Mouse (Mus musculus) ovary, postnatal 14 days (tissue): ENCODE results near the gene Parm1.

Source experiments
- DNase-seq: peaks from one replicate; pipeline ENCODE4 v3.0.0; 2022; ENCODE audit warnings: low spot score

Gene Parm1

DNA sequence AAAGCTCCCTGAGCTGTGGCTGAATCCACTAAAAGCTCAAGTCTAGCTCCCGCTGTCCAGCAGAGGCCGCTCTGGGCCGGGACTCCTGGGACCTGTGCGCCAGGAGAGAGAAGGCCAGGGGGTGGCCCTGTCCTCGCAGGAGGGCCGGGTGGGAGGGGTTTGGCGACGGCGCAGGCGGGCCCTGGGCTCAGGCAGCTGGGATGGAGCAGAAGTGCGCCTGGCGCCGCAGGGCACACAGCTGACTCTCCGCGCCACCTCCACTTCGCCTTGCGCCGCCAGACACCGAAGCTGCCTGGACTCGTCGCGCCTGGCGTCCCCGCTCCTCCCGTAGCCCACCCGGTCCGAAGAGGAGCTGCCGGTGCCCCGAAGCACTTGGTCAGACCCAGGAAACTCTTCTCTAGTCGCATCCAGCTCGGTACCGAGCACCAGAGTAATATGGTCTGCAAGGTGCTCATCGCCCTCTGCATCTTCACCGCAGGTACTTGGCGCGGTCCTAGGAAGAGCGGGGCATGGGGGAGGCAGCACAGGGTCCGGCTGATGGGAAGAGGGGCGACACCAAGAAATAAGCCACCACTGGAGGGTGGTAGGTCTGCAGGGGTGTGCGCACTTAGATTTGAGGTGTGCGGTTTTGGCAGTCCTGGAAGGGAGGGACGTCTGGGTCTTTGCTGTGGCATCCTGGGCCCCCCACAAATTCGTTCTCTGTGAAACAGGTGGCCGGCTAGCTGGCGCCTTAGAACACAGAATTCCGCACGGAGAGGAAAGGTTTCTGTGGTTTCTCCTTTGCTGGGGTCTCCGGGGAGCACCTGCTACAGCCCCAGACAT lies at the start of gene Parm1:
TSS of gene Parm1 (plus strand) at position 136 of the 822 bp plus-strand sequence.
- DNase-seq, result peak; percentile 82

DNA sequence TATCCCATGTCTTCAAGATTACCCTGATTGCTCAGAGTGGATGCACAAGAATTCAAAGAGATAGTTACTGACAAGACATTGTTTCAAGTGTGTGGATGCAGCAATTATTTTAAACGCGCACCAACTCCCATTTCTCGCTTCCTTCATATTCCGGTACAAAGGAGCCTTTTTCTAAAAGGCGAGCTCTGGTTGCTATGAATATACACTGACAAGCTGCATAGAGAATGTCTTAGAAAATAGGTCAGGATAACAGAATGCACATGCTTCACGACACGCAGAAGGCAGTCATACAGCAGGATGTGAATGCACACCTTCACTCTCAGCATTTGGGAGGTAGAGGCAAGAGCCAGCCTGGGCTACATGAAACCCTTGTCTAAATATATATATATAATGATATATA lies 42.2 kb upstream of the Parm1 start:
- no peak for DNase-seq

DNA sequence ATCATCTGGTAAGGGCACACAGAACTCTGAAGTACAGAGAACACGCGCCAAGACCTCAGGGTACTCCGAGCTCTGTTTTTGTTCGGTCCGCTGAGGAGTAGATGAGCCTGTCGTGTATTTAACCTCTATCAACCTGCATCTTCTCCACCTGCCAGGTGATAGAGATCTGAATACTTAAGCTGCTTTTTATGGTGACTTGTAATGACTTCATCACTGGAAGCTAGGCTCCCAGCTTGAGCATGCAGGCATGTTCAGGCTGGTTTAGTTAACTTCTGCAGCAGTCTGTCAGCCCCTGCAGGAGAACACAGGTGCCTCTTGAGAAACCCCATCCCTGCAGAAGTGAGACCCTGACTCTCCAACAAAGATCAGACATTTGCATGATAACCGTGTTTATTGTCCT lies 40.6 kb upstream of the Parm1 start:
- no peak for DNase-seq

DNA sequence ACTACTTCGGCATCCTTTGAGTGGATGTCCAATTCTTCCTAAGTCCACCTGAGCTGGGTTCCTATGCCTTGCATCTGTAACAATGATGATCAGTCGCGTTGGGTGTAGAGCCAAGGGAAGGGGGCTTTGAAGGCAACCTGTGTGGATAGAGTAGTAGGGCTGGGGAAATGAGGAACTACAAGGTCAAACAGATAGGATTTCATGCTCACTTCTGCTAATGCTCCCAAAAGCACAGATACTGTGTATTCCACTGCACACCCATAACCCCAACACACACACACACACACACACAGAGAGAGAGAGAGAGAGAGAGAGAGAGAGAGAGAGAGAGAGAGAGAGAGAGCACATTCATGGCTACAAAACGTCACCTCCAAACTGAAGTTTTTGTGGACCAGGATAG lies 38.7 kb upstream of the Parm1 start:
- no peak for DNase-seq

DNA sequence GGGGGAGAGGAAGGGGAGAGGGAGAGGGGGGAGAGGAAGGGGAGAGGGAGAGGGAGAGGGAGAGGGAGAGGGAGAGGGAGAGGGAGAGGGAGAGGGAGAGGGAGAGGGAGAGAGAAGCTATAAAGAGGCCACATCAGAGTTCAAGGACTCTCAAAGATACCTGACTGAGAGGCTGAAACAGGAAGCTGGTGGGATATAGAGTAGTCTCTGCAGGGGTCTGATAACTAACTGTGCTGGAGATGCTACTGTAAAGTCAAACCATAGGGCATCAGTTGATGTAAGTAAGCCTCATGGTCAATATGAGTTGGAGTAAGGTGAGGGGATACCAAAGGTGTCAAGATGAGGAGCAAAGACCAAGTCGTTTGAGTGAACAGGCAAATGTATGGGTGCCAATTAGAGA lies 37.3 kb upstream of the Parm1 start:
- no peak for DNase-seq

DNA sequence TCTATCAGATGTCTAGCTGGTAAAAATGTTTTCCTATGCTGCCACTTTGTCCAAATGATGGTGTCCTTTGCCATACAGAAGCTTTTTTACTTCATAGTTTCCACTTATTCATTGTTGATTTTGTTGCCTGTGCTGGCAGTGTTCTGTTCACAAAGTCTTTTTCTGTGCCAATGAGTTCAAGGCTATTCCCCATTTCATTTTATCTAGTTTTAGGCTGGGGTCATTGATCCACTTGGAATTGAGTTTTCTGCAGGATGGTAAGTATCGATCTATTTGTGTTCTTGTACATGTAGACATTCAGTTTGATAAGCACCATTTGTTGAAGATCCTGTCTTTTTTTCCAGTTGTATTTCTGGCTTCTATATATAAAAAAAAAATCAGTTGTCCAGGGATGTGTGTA lies 33.1 kb upstream of the Parm1 start:
- DNase-seq, result no peak

DNA sequence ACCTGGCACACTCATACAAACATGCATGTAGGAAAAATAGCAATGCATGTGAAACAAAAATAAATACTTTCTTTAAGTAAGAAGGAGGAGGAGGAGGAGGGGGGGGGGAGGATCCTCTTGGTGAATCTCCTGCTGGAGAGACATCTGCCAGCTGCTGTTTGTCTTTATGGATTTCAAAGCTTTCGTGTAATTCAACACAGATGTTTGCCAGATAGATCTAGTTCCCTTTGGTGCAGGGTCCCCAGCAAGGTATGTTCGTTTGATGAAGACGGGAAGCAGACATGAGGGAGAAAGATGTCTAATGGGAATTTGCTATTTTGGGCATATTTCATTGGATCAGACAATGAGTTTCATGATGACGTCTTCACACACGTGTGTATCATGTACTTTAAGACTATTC lies 23.0 kb upstream of the Parm1 start:
- DNase-seq, result no peak

DNA sequence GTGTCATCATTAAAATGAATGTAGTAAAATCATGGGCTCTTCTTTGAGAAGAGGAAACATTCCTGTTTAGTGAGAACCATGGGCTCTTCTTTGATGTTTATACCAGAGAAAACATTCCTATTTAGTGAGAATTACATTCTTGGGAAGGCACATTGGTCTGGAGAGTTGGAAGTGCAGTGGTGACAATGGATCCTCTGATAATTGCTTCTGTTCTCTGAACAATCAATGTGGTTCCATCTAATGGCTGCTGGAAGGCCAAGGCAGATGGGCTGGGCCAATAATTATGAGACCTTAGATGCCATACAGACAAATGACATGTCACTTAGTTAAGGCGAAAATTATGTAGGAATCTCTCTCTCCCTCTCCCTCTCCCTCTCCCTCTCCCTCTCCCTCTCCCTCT lies 16.1 kb upstream of the Parm1 start:
- DNase-seq, result no peak

DNA sequence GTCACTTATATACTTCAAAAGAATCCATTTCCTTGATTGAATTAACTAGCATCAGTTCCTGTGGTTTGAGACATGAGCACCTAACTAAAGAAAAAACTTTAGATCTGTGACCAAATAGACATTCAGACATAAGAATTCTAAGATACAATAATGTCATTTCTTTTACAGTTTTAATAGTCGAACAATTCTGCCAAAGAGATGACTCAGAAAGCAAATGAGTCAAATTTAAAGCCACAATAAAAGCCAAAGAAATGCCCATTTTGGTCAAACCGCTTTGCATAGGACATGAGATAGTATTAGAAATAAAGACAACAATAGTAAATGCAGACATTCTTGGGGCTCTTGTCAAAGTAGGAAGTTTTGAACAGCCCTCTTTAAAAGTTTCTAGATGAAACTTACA lies 15.0 kb upstream of the Parm1 start:
- DNase-seq, result no peak

DNA sequence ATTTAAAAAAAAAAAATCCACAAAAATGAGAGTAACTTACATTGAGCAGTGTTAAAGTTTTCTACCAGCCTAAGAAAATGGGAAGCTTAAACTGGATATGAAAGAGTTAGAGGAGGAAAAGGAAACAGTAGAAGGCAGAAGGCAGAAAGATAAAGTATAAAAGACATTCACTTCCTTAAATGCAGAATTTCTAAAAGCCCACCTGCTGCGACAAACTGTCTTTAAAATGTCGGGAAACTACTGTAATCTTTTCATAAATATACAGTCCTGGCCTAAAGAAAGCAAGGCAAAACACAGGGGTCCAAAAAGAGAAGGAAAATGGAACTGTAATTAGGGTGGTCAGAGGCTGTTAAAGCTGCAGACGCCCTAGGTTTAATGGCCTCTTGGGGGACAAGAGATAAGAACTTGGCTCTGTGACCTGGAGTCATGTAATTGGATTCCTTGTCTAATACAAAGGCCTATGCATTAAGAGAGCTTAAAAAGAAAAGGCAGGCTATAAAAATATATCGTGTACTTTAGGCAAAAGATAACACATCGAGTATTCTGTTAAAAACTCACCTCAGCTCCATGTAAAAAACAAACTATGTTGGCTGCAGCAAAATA lies 13.0 kb upstream of the Parm1 start:
- DNase-seq, result no peak

DNA sequence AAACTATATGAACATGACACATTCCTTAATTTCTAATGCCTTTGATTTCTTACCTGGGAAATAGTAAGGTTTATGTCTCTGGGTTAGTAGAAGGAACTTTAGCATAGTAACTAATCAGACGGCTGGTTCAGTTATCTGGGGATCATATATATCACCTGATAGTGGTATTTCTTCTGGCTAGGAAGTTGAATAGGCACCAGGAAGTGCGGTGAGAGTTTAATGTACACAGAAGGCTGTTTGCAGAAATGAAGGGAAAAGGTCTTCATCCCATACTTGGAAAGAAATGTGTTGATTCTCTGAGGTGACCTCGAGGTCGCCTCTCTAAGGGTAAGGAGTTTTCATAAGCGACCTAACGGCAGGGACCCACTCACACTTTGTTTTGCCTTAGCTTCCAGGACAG lies 338 bp upstream of the Parm1 start:
- DNase-seq, result no peak

DNA sequence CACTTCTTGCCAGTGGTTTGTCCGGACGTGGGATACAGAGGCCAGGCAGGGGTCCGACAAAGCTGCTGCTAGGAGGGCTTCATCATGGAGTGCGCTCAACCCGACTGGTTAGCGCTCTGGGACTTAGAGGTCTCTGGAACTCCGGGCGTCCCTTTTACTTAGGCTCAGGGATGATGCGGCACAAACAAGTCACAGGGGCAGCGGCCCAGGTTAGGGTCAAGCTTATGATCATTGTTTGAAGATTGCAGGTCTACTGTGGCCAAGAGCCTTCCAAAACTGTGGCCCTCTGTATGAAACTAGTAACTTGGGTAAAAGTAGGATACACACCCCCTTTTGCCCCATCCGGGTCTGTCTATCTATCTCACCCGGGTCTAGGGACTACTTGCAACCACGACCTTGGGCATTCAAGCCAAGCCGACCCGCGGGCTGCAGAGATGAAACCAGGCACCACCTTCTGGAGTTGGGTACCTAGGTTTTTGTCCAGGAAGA lies 931 bp downstream of the Parm1 start:
- DNase-seq, result no peak

DNA sequence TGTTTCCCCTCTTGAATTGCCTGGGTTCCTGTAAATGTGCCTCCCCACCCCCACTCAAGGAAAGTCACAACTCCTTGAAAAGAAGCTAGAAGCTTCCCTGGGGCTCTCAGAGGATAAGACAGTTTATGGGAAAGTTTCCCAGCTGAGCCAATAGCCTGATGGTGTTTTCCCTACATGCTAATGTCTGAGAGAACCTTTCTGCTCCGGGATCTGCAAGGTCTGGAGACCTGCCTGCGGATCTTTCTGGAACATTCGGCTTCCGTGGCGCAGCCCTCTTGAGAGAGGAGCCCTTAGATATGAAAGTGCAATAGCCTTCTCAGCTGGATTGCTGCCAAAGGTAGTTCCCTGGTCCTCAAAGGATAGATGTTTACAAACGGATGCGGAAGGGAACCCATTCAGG lies 1.5 kb downstream of the Parm1 start:
- DNase-seq, result peak; percentile 39

DNA sequence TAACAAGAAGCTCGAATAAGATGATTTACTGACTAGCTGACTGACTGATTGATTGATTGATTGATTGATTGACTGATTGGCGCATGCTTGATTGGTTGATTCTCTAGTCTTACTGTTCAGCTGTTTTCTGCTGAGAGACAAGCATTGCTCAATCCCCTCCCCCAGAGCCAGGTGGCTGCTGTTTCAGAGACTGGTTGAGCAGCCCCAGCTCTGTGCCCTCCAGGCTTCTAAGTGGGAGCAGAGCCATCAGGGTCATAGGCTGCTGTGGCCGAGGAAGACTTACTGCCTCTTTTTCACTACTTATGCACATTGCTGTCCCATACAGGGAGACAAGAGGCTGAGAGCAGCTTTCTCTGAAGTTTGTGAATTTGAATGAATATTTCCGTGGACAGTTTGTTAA lies 2.1 kb downstream of the Parm1 start:
- DNase-seq, result no peak

DNA sequence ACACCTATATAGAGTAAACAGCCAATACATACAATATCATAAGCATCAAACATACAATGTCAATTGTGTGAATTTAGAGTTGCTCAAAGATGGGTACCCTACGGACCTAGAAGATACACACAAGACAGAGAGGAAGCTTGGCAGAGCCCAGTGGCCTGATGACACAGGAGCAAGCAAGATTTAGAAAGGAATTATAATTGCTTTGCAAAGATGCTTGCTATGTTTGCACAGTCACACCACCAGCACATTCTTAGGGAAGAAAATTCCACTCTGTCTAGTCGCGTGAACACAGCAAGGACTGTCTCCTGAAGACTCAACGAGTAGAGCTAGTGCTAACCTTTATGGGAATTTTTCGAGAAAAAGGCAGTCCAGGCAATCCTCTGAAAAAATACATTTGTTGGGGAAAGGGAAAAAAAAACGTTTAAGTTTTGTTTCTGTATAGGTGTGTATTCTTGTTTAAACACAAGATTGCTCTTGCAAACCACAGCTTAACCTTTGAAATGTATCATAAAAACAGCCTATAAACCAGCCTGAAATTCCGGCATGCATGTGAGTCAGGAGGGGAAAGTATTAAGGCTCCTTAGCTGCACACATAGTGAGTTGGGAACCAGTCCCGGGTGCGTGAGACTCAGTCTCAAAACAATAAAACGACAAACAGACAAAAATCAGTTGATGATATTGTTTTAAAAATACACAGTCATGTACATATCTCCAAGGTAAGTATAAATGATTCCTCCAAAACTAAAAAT lies 15.5 kb downstream of the Parm1 start:
- no peak for DNase-seq

DNA sequence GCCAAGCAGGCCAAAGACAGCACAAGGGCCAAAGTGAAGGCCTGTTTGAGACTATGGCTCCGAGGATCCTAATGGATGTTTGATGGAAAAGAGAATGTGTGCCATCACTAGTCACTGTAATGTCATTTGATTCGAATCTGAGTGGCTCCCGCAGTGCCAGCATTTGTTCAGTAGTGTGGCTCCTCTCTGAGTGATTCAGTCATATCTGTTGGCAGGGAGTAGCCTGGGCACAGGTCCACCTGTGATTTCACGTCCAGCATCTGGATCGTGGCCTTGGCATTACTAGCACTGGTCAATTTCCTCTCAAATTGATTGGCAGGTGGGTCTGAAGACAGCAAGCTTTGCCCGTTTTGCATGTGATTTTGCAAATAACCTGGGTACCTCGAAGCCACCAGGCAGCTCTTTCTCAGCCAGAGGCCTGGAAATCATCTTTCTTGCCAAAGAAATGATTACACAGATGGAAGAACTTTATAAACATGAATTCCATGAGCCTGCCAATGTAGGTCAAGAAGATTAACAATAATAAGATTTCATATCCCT lies 41.7 kb downstream of the Parm1 start:
- DNase-seq, result no peak

DNA sequence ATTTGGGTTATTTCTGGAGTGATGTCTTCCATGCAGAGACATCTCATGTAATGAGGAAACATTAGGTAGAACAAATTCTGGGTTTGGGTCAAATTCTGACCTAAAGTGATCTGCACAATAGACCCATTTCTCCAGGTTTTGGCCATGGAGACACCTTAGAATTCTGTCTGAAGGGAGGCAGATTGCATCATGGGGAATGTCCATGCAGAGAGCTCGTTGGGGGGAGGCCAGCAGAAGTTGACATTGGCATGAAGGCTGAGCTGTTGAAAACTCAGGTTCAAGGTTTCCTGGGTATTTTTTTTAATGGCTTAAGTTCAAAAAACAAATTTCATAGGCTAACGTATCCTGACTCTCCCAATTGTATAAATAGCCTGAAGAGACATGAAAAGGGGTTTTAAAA lies 42.3 kb downstream of the Parm1 start:
- DNase-seq, result no peak

DNA sequence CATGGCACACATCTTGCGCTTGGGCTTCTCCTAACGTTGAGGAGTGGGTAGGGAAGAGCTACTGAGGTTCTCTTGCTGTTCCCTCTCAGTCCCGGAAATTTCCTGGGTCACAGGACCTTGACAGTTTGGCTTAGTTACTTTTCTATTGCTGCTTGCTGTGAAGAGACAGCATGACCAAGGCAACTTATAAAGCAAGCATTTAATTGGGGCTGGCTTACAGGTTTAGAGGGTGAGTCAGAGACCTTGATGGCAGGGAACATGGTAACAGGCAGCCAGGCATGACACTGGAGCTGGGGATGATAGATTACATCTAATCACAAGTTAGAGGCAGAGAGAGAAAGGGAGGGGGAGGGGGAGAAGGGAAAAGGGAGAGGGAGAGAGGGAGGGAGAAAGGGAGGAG lies 44.0 kb downstream of the Parm1 start:
- no peak for DNase-seq

DNA sequence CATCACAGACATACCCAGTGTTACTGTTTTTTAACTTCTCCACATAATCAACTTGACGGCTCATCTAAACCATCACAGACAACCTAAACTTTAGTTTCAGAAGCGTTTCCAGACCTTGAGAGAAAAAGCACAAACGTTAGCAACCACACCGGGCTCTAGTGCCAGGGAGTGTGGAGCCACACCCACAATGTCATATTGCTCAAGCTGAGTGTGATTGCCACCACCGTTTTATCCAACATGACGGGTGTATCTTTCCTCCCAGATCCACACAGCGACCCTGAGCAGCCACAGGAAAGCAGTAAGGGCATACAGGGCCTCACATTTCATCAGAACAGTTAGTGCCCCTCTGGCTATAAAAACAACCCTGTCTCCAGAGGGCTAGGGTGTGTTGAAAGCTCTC lies 45.1 kb downstream of the Parm1 start:
- no peak for DNase-seq

DNA sequence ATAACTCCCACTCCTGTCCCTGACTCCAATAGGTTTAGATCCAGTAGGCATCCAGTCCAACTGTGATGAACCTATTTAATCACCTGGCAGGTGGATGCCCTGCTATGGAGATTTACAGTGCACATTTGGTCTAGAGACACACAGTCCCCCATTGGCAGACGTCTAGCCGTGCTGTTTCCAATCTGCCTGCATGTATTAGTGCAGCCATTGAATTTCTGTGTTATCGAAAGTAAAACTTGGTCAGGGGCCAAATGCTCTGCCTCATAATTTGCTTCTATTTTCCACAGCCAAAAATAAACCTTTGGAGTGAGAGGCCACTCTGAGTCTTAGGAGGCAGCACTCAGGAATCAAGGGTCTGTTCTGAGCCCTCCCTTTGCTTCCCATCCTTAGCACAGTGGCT lies 46.6 kb downstream of the Parm1 start:
- DNase-seq, result peak; percentile 18

DNA sequence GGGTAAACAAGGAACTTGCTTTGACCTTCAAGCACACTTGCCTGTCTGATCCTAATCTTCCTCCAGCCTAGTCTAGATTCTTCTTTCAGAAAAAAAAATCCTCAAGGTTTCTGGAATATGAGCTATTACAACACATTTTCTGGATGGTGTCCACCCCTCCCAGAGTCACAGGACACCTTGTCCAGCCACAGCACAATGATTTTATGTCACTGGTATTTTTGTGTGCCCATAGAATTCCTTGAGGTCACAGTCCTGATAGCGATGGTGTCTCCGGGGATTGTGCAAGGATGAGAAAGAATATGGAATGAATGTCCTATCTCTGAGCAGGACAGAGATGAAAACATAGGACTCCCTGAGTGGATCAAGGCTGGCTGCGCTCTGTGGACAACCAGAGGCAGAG lies 48.0 kb downstream of the Parm1 start:
- no peak for DNase-seq

DNA sequence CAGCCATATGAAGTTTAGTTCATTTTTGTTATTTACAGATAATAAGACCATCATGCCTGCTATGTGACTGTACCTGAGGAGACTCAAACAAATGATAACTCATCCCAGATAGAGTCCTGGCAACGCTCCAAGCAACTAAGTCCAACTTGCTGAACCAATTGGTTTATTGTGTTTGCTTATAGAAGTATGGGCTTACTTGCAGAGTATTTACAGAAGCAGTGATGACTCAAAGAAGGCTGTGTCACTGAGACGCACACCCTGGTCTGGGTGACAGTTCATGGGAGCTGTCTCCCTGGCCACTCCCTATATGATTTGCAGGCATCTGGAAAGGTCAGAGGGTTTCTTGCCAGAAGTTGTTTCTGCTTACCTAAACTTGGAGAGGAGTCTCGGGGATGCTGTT lies 49.2 kb downstream of the Parm1 start:
- DNase-seq, result no peak

DNA sequence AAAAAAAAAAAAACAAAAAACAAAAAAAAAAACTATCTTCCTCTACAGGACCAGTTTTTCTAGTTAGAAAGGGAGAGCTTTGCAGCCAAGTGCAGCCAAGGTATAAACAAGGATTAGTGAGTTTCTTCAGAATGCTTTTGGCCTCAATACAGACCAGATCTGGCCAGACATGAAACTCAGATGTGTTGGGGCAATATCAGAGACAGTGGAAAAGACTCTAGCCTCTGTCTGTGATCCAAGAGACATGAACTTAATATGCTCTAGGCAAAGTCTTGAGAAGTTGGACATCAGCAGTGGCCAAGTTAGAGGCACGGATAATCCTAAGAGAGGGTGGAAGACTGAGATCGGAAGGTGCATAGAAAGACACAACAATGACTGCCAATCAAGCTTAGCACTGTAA lies 56.8 kb downstream of the Parm1 start:
- DNase-seq, result no peak
